25 mouse cellular contexts compared by ENCODE assay signal in the genomic region with DNA sequence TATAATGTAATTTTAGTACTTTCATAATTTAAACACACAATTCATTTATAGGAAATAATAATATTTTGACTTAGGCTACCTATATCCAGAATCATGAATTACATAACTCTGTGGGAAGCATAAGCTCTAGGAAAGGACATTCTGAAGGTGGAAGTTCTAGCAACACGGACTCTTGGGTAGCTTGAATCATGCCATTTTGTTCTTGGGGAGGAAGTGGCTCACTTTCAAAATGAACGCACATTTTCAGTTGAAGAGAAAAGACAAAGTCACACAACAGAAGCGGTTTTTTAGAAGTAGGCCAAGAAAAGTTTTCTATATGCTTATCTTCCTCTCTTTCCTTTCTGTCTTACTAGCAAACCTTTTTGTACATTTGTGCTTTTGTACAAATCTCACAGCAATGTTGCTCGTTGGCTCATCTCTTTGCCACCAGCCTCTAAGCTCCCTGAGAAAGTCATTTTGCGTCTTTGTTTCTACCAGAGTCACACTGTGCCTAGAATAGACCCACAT. TPM values are rescaled to one million over a fixed set of nuclear protein-coding genes. Genes with fewer than 3 reads are reported as not detected.
DNase-seq lines count a peak whose midpoint lies in the region; TF ChIP-seq lines count a peak whose summit lies in the region.
"Had no signal": no experiment of that assay in that cellular context is flagged by ENCODE, and none has a peak within 500 bp of the region (broad histone marks: within the 10 kb centered on the region; RNA-seq: fewer than 3 reads in every experiment).

No protein-coding gene starts in this region.

- H3K36me3 ChIP-seq in CH12.LX (replicated peaks in 1 of 2; ENCODE audit: control insufficient read depth in 1 of 2, insufficient read depth in 1 of 2, low read length in 1 of 2): no peaks in the 10 kb centered on the region
- H3K36me3 ChIP-seq: embryonic facial prominence, embryonic 12.5 days; embryonic facial prominence, embryonic 15.5 days; G1E; heart, embryonic 10.5 days; heart, embryonic 13.5 days; intestine, embryonic 15.5 days had no signal

- H3K27ac ChIP-seq in CH12.LX (ENCODE audit: insufficient read depth, low read depth): no peak overlapping the region
- H3K27ac ChIP-seq: embryonic facial prominence, embryonic 12.5 days; embryonic facial prominence, embryonic 15.5 days; gastrocnemius, adult 2 months; heart, embryonic 10.5 days; heart, embryonic 13.5 days; hindbrain, embryonic 14.5 days; intestine, embryonic 15.5 days had no signal

- dilution Hi-C loops in CH12.LX (cut with MboI; ENCODE audit: extremely low pct_ligation_motif_present, extremely low pct_unique_long_range_greater_than_20kb, low sequenced_read_pairs): no loop called here

- in situ Hi-C loops in CH12.LX (cut with MboI; ENCODE audit: low pct_ligation_motif_present, low pct_unique_long_range_greater_than_20kb, low sequenced_read_pairs): no loop called here

- TF ChIP-seq RAD21 in CH12.LX (IDR thresholded peaks at IDR 0.05; ENCODE audit: low read depth, low read length): no peak

- H3K4me1 ChIP-seq in CH12.LX (ENCODE audit: control insufficient read depth in 1 of 2, insufficient read depth in 2 of 2): peaks cover 0 to 11% of the 10 kb centered on the region in 2 experiments; a peak in 1 of 4 replicates
- H3K4me1 ChIP-seq: embryonic facial prominence, embryonic 12.5 days; embryonic facial prominence, embryonic 15.5 days; heart, embryonic 10.5 days; heart, embryonic 13.5 days; intestine, embryonic 15.5 days had no signal

- no peak overlapping the region for H3K4me2 ChIP-seq in CH12.LX (ENCODE audit: insufficient read depth, low read depth, poor library complexity, severe bottlenecking)
- H3K4me2 ChIP-seq: embryonic facial prominence, embryonic 12.5 days; embryonic facial prominence, embryonic 15.5 days; heart, embryonic 13.5 days; hindbrain, embryonic 14.5 days; intestine, embryonic 15.5 days had no signal

- peak; percentile 72 for DNase-seq in A20 (ENCODE audit: low read depth, low spot score)
- DNase-seq in CD4-positive helper T cell, adult 2 months (ENCODE audit: low read depth, low spot score): peak; percentile 21
- DNase-seq in CH12.LX (ENCODE audit: extremely low read depth): no peak
- no peak for DNase-seq in cerebellum, adult 9-10 months
- no peak for DNase-seq in adrenal gland, postnatal 36 days
- DNase-seq in adrenal gland, adult 18-20 months (ENCODE audit: low spot score in 2 of 2): no peak
- DNase-seq: adrenal gland, adult 2 months; adrenal gland, postnatal 14 days; cerebellum, adult 18-20 months; cerebellum, adult 9-11 months; cerebellum, postnatal 25 days; forebrain, postnatal 0 days; gastrocnemius, adult 2 months; gastrocnemius, postnatal 14 days; heart, postnatal 14 days; heart, postnatal 4 days; kidney, adult 11 months had no signal

- no peak overlapping the region for H3K9ac ChIP-seq in CH12.LX (ENCODE audit: insufficient read depth, low read depth)
- H3K9ac ChIP-seq: embryonic facial prominence, embryonic 12.5 days; embryonic facial prominence, embryonic 15.5 days; forebrain, postnatal 0 days; heart, embryonic 13.5 days; hindbrain, embryonic 14.5 days; intestine, embryonic 15.5 days had no signal

- no peak overlapping the region for H3K4me3 ChIP-seq in CH12.LX (replicated peaks in 1 of 3; ENCODE audit: low read depth in 2 of 3, low read length in 2 of 3, poor library complexity in 1 of 3)
- H3K4me3 ChIP-seq: embryonic facial prominence, embryonic 12.5 days; embryonic facial prominence, embryonic 15.5 days; gastrocnemius, adult 2 months; heart, embryonic 10.5 days; heart, embryonic 13.5 days; intestine, embryonic 15.5 days had no signal

- no peaks in the 10 kb centered on the region for H3K79me2 ChIP-seq in CH12.LX (replicated peaks; ENCODE audit: control insufficient read depth, extremely low read depth, insufficient read depth, poor library complexity, severe bottlenecking)

- TF ChIP-seq CTCF in CH12.LX (conservative IDR thresholded peaks at IDR 0.05 in 1 of 2, IDR thresholded peaks at IDR 0.05 in 1 of 2; ENCODE audit: low read depth in 2 of 2, low read length in 2 of 2): no peak

- H3K27me3 ChIP-seq in CH12.LX (replicated peaks): no peaks in the 10 kb centered on the region
- H3K27me3 ChIP-seq: embryonic facial prominence, embryonic 12.5 days; embryonic facial prominence, embryonic 15.5 days; heart, embryonic 13.5 days; intestine, embryonic 15.5 days; Patski had no signal

- TF ChIP-seq POLR2A in CH12.LX (IDR thresholded peaks at IDR 0.05; ENCODE audit: low read depth, low read length): no peak

- H3K9me3 ChIP-seq in CH12.LX (replicated peaks; ENCODE audit: low read length): peaks cover 8% of the 10 kb centered on the region
- H3K9me3 ChIP-seq: embryonic facial prominence, embryonic 12.5 days; embryonic facial prominence, embryonic 15.5 days; heart, embryonic 10.5 days; heart, embryonic 13.5 days; intestine, embryonic 15.5 days had no signal

- peak; percentile 69 for TF ChIP-seq EP300 in CH12.LX (IDR thresholded peaks at IDR 0.05; ENCODE audit: low read length)

TF ChIP-seq in CH12.LX, 34 proteins besides CTCF, POLR2A, EP300 and RAD21:
- TF ChIP-seq ZNF384 (IDR thresholded peaks at IDR 0.05; ENCODE audit: low read depth, low read length) (no peak), TBP (conservative IDR thresholded peaks at IDR 0.05; ENCODE audit: low read depth, low read length) (no peak), MAFK (IDR thresholded peaks at IDR 0.05; ENCODE audit: insufficient replicate concordance, low read length) (no peak), KAT2A (IDR thresholded peaks at IDR 0.05; ENCODE audit: insufficient replicate concordance, low read length) (no peak), IRF4 (IDR thresholded peaks at IDR 0.05; ENCODE audit: low read depth, low read length) (peak; percentile 81), RCOR1 (conservative IDR thresholded peaks at IDR 0.05; ENCODE audit: low read depth, low read length) (no peak)

RNA-seq across cellular contexts. Expression of gene Ccng2, which starts 11.2 kb away (rescaled TPM):
- total RNA-seq in CH12.LX (2012; rRNA removed): 6.2 and 16.7 TPM in 2 replicates
- total RNA-seq in CH12.LX (2014; rRNA removed): 20.8 and 23.1 TPM in 2 replicates
- 5.8 and 6.2 TPM in 2 replicates for polyA plus RNA-seq in CH12.LX (2012; ENCODE audit: insufficient read length, low read depth)
- 10 to 100 TPM; 23.4 to 32.6 TPM for total RNA-seq in adrenal gland, postnatal 36 days (2021)
- total RNA-seq in adrenal gland, adult 18-20 months (2021): 10 to 100 TPM; 38.6 to 40.0 TPM

RNA-seq across cellular contexts. Expression of gene 2010109A12Rik, which starts 49.5 kb away (rescaled TPM):
- total RNA-seq in CH12.LX (2012; rRNA removed) (0.25 and 0.42 TPM in 2 replicates), CH12.LX (2014; rRNA removed) (not detected in 2 replicates)
- polyA plus RNA-seq in CH12.LX (2012; ENCODE audit: insufficient read length, low read depth): 0.38 TPM in 1 of 2 replicates, not detected in the other
- total RNA-seq in adrenal gland, postnatal 36 days (2021): 1 to 10 TPM in 1 of 2 experiments, under 1 TPM in 1; 0.86 to 1.5 TPM
- under 1 TPM; 0.67 to 0.99 TPM for total RNA-seq in adrenal gland, adult 18-20 months (2021)
- polyA plus RNA-seq: adrenal gland, adult 2 months had no signal

RNA-seq across cellular contexts. Expression of gene Ccni, which starts 49.5 kb away (rescaled TPM):
- total RNA-seq in CH12.LX (2012; rRNA removed) (30.1 and 34.7 TPM in 2 replicates), CH12.LX (2014; rRNA removed) (91.6 and 93.3 TPM in 2 replicates)
- 59.5 and 82.1 TPM in 2 replicates for polyA plus RNA-seq in CH12.LX (2012; ENCODE audit: insufficient read length, low read depth)
- total RNA-seq in adrenal gland, postnatal 36 days (2021): 100 to 1,000 TPM; 213 to 239 TPM
- total RNA-seq in adrenal gland, adult 18-20 months (2021): 100 to 1,000 TPM; 211 to 262 TPM

Comparison
In these comparisons a context has a peak if more than half of its experiments do, and no peak if none do; other contexts are left out.
1. DNase-seq: peak in A20 (single experiment) and CD4-positive helper T cell, adult 2 months (single experiment); none in CH12.LX (single experiment), cerebellum, adult 9-10 months (single experiment), adrenal gland, postnatal 36 days (0 of 2) and adrenal gland, adult 18-20 months (0 of 2).